Mouse (Mus musculus): Measurements from ENCODE around the gene Ryr2.

DNA sequence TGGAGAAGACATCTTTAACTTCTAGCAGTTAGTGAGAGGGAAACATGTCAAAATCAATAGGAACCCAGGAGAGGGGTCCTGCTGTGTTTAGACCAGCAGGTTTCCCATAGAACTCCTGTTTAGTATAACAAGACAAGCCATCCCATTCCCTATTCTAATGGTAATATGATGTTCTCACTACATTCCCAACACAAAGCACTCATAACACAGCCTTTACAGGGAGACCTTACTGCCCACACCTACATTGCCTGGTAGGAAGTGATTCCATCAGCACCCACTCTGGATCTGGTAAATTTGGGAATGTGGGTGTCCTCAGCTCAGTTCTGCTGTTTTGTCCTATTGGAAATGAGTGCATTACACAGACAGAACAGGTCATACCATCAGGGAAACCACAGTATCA lies 127.7 kb downstream of the Ryr2 start:
- no peak for TF ChIP-seq GABPA (IDR thresholded peaks at IDR 0.05; ENCODE audit: insufficient replicate concordance, low read depth, low read length)
- no peak for TF ChIP-seq MAZ (IDR thresholded peaks at IDR 0.05; ENCODE audit: low read depth, low read length)
- TF ChIP-seq CTCF (conservative IDR thresholded peaks at IDR 0.05 in 1 of 2, IDR thresholded peaks at IDR 0.05 in 1 of 2; ENCODE audit: low read depth in 2 of 2, low read length in 2 of 2), result no peak
- no peak for TF ChIP-seq IRF4 (IDR thresholded peaks at IDR 0.05; ENCODE audit: low read depth, low read length)
- no peak for TF ChIP-seq TBP (conservative IDR thresholded peaks at IDR 0.05; ENCODE audit: low read depth, low read length)
- TF ChIP-seq PAX5 (IDR thresholded peaks at IDR 0.05; ENCODE audit: low read length), result no peak
- TF ChIP-seq JUND (conservative IDR thresholded peaks at IDR 0.05; ENCODE audit: low read depth, low read length), result no peak
- TF ChIP-seq POLR2A (IDR thresholded peaks at IDR 0.05; ENCODE audit: low read depth, low read length), result no peak
- no peak for TF ChIP-seq ZC3H11A (IDR thresholded peaks at IDR 0.05; ENCODE audit: low read depth, low read length)
- TF ChIP-seq MEF2A (IDR thresholded peaks at IDR 0.05; ENCODE audit: borderline replicate concordance, low read depth, low read length), result no peak

Data from CH12.LX (cell line).